ENCODE assay signal across 8 mouse cellular contexts in genomic region chr13:83524902-83525715, GRCm38 (mm10). TPM values are rescaled to one million over a fixed set of nuclear protein-coding genes. Genes with fewer than 3 reads are reported as not detected.
DNase-seq lines count a peak whose midpoint lies in the region; ATAC-seq and TF ChIP-seq lines count a peak whose summit lies in the region.

No protein-coding gene starts in this region.

- no peaks in the 10 kb centered on the region for H3K36me3 ChIP-seq in embryonic facial prominence, embryonic 13.5 days
- H3K36me3 ChIP-seq in hindbrain, embryonic 11.5 days (ENCODE audit: control insufficient read depth, insufficient read depth, low read length) = no peaks in the 10 kb centered on the region
- no peaks in the 10 kb centered on the region for H3K36me3 ChIP-seq in midbrain, embryonic 10.5 days

- H3K27ac ChIP-seq in left cerebral cortex, adult 2 months = peak overlapping the region; percentile 97
- H3K27ac ChIP-seq in embryonic facial prominence, embryonic 13.5 days = peak overlapping the region; percentile 89
- no peak overlapping the region for H3K27ac ChIP-seq in hindbrain, embryonic 11.5 days (ENCODE audit: low read depth, low read length)
- H3K27ac ChIP-seq in midbrain, embryonic 10.5 days (replicated peaks) = peak overlapping the region; percentile 73; the same call in 1 of the 2 replicates

- no peak for TF ChIP-seq CTCF in left cerebral cortex, adult 2 months (IDR thresholded peaks at IDR 0.05)

- 0 out of 2 replicates have a peak, but pooled peaks cover 3% of the 10 kb centered on the region for H3K27me3 ChIP-seq in embryonic facial prominence, embryonic 13.5 days
- no peaks in the 10 kb centered on the region for H3K27me3 ChIP-seq in hindbrain, embryonic 11.5 days (ENCODE audit: control insufficient read depth, insufficient read depth, low read length)
- peaks cover 64% of the 10 kb centered on the region for H3K27me3 ChIP-seq in midbrain, embryonic 10.5 days (ENCODE audit: low read depth, poor library complexity, severe bottlenecking)

- intact Hi-C loops in left cerebral cortex, adult 2 months (cut with DNase I) = loop anchor here (2.0 to 10.0 kb wide), 12 partner anchors 47 to 1738 kb away; no protein-coding TSS in a partner anchor
- intact Hi-C loops in left cerebral cortex, postnatal 10 days (cut with DNase I) = loop anchor here (2.0 to 10.0 kb wide), 9 partner anchors 132 to 1740 kb away; no protein-coding TSS in a partner anchor

- ATAC-seq in embryonic facial prominence, embryonic 13.5 days (ENCODE audit: insufficient number of reproducible peaks, insufficient read depth, low FRiP score, low TSS enrichment, low read depth) = no peak
- no peak for ATAC-seq in hindbrain, embryonic 11.5 days (ENCODE audit: low FRiP score)

- DNase-seq in left cerebral cortex, adult 2 months (ENCODE audit: extremely low spot score in 1 of 2, low spot score in 2 of 2) = no peak
- DNase-seq in left cerebral cortex, postnatal 10 days (ENCODE audit: extremely low spot score in 1 of 2, low spot score in 2 of 2) = no peak
- peak; percentile 19 for DNase-seq in hindbrain, embryonic 11.5 days (ENCODE audit: low spot score)
- no peak for DNase-seq in midbrain, embryonic 10.5 days (ENCODE audit: low spot score)
- no peak for DNase-seq in T-cell, adult 2 months (ENCODE audit: low spot score)
- no peak for DNase-seq in adipocyte (ENCODE audit: low spot score)
- DNase-seq in frontal cortex, adult 2 months (ENCODE audit: extremely low spot score in 1 of 2, low spot score in 1 of 2) = no peak

- peak overlapping the region; percentile 68 for H3K4me2 ChIP-seq in embryonic facial prominence, embryonic 13.5 days
- H3K4me2 ChIP-seq in hindbrain, embryonic 11.5 days (replicated peaks; ENCODE audit: low read depth, low read length) = peak overlapping the region; percentile 83

- H3K9ac ChIP-seq in embryonic facial prominence, embryonic 13.5 days = peak overlapping the region; percentile 77
- H3K9ac ChIP-seq in hindbrain, embryonic 11.5 days (ENCODE audit: low read depth, low read length) = no peak overlapping the region; the same call in 1 of the 2 replicates

- H3K4me1 ChIP-seq in embryonic facial prominence, embryonic 13.5 days = peaks cover 9% of the 10 kb centered on the region; the same call in 1 of the 2 replicates
- no peaks in the 10 kb centered on the region for H3K4me1 ChIP-seq in hindbrain, embryonic 11.5 days (replicated peaks; ENCODE audit: control insufficient read depth, insufficient read depth, low read length)
- H3K4me1 ChIP-seq in midbrain, embryonic 10.5 days = peaks cover 9% of the 10 kb centered on the region

- WGBS in embryonic facial prominence, embryonic 13.5 days = 9% methylated on average over 7 of the region's 7 CpGs
- WGBS in hindbrain, embryonic 11.5 days = 20% methylated on average over 7 of the region's 7 CpGs
- WGBS in midbrain, embryonic 10.5 days = 21% methylated on average over 7 of the region's 7 CpGs

- H3K4me3 ChIP-seq in left cerebral cortex, adult 2 months = peak overlapping the region; percentile 65
- H3K4me3 ChIP-seq in embryonic facial prominence, embryonic 13.5 days = peak overlapping the region; percentile 63
- H3K4me3 ChIP-seq in hindbrain, embryonic 11.5 days (ENCODE audit: low read depth, low read length) = peak overlapping the region; percentile 62
- peak overlapping the region; percentile 64 for H3K4me3 ChIP-seq in midbrain, embryonic 10.5 days

- H3K9me3 ChIP-seq in embryonic facial prominence, embryonic 13.5 days = no peaks in the 10 kb centered on the region
- no peaks in the 10 kb centered on the region for H3K9me3 ChIP-seq in hindbrain, embryonic 11.5 days (ENCODE audit: control insufficient read depth, low read length)
- H3K9me3 ChIP-seq in midbrain, embryonic 10.5 days (replicated peaks) = no peaks in the 10 kb centered on the region

RNA-seq across cellular contexts. Expression of gene Mef2c, which starts 21.3 kb away (rescaled TPM):
- 100 to 1,000 TPM; 545 to 647 TPM for total RNA-seq in left cerebral cortex, adult 2 months (2021)
- 1,000 to 10,000 TPM; 1,053 to 1,235 TPM for total RNA-seq in left cerebral cortex, postnatal 10 days (2021)
- 169 and 192 TPM in 2 replicates for polyA plus RNA-seq in embryonic facial prominence, embryonic 13.5 days (2015; fragmentation: Nextera tagmentation; extraction: Ambion mirVana)
- 18.7 and 22.3 TPM in 2 replicates for polyA plus RNA-seq in hindbrain, embryonic 11.5 days (2014; fragmentation: Nextera tagmentation; extraction: Ambion mirVana)
- polyA plus RNA-seq in midbrain, embryonic 10.5 days (2016; fragmentation: Nextera tagmentation; extraction: Ambion mirVana) = 11.9 and 13.6 TPM in 2 replicates
- polyA plus RNA-seq in frontal cortex, adult 2 months (2012; rRNA removed) = 215 and 258 TPM in 2 replicates
